Mouse (Mus musculus): Measurements from ENCODE around the gene Cd81.

The Cd81 gene

GRCm38 (mm10) chr7:143110803-143111202, 58.3 kb downstream of the Cd81 start:
- in situ Hi-C loops (cut with MboI) = no loop called here

- in situ Hi-C loops (cut with MboI) = no loop called here
These were observed 59.2 kb downstream of the Cd81 start for GRCm38 (mm10) chr7:143111719-143112118.

GRCm38 (mm10) chr7:143112395-143112794, 59.9 kb downstream of the Cd81 start:
- in situ Hi-C loops (cut with MboI) = no loop called here

GRCm38 (mm10) chr7:143114773-143115172, 62.2 kb downstream of the Cd81 start:
- in situ Hi-C loops (cut with MboI) = no loop called here

- in situ Hi-C loops (cut with MboI) = no loop called here
These were observed 64.0 kb downstream of the Cd81 start for GRCm38 (mm10) chr7:143116521-143116920.

All from mature B cell (primary cell).